Mouse (Mus musculus): Measurements from ENCODE around the gene Dennd1a.

Dennd1a gene

GRCm38 (mm10) chr2:38286733-38287551 lies at the start of gene Dennd1a:
Dennd1a (minus strand) TSS chr2:38287390.
- DNase-seq = peak; percentile 99

- DNase-seq = peak; percentile 83
Measured at GRCm38 (mm10) chr2:38336606-38337005, 49.4 kb upstream of the Dennd1a start.

- no peak for DNase-seq
Measured at GRCm38 (mm10) chr2:38333586-38334119, 46.5 kb upstream of the Dennd1a start.

GRCm38 (mm10) chr2:38326671-38327070 lies 39.5 kb upstream of the Dennd1a start:
- peak; percentile 77 for DNase-seq

GRCm38 (mm10) chr2:38323380-38323779 lies 36.2 kb upstream of the Dennd1a start:
- no peak for DNase-seq

- DNase-seq = no peak
Measured at GRCm38 (mm10) chr2:38320911-38321310, 33.7 kb upstream of the Dennd1a start.

- DNase-seq = no peak
Measured at GRCm38 (mm10) chr2:38319086-38319485, 31.9 kb upstream of the Dennd1a start.

GRCm38 (mm10) chr2:38313399-38313798 lies 26.2 kb upstream of the Dennd1a start:
- no peak for DNase-seq

- DNase-seq = no peak
Measured at GRCm38 (mm10) chr2:38312921-38313320, 25.7 kb upstream of the Dennd1a start.

GRCm38 (mm10) chr2:38305152-38305551 lies 18.0 kb upstream of the Dennd1a start:
- no peak for DNase-seq

GRCm38 (mm10) chr2:38300941-38301340 lies 13.8 kb upstream of the Dennd1a start:
- DNase-seq = no peak

- peak; percentile 16 for DNase-seq
Measured at GRCm38 (mm10) chr2:38295939-38296338, 8.7 kb upstream of the Dennd1a start.

- DNase-seq = peak; percentile 80
Measured at GRCm38 (mm10) chr2:38291526-38291925, 4.3 kb upstream of the Dennd1a start.

GRCm38 (mm10) chr2:38288226-38288625 lies 1.0 kb upstream of the Dennd1a start:
- DNase-seq = peak; percentile 78

GRCm38 (mm10) chr2:38286433-38286732 lies 807 bp downstream of the Dennd1a start:
- DNase-seq = no peak

GRCm38 (mm10) chr2:38285781-38286432 lies 1.3 kb downstream of the Dennd1a start:
- peak; percentile 64 for DNase-seq

GRCm38 (mm10) chr2:38283961-38284360 lies 3.2 kb downstream of the Dennd1a start:
- peak; percentile 36 for DNase-seq

GRCm38 (mm10) chr2:38280376-38280775 lies 6.8 kb downstream of the Dennd1a start:
- no peak for DNase-seq

- DNase-seq = no peak
Measured at GRCm38 (mm10) chr2:38274973-38275372, 12.2 kb downstream of the Dennd1a start.

GRCm38 (mm10) chr2:38263653-38264052 lies 23.5 kb downstream of the Dennd1a start:
- no peak for DNase-seq

- DNase-seq = no peak
Measured at GRCm38 (mm10) chr2:38259052-38259451, 28.1 kb downstream of the Dennd1a start.

- no peak for DNase-seq
Measured at GRCm38 (mm10) chr2:38237616-38238015, 49.6 kb downstream of the Dennd1a start.

- DNase-seq = no peak
Measured at GRCm38 (mm10) chr2:38235593-38235992, 51.6 kb downstream of the Dennd1a start.

GRCm38 (mm10) chr2:38229882-38230281 lies 57.3 kb downstream of the Dennd1a start:
- no peak for DNase-seq

Measured in heart, adult 11 months (tissue).